In genomic region chr15:68457239-68457638, GRCm38 (mm10) we compare ENCODE assay signal across 19 mouse cellular contexts.
"Had no signal": no experiment of that assay in that cellular context is flagged by ENCODE, and none has a peak within 500 bp of the region (broad histone marks: within the 10 kb centered on the region; RNA-seq: fewer than 3 reads in every experiment).

No protein-coding gene starts in this region.

- DNase-seq: lung, adult 18-20 months; lung, postnatal 14 days; lung, postnatal 4 days; midbrain, embryonic 14.5 days; retina, postnatal 1 day; right cerebral cortex, postnatal 14 days; right cerebral cortex, postnatal 4 days; spleen, adult 18-20 months; thymus, adult 18-20 months; thymus, postnatal 14 days; thymus, postnatal 36 days had no signal

- H3K9ac ChIP-seq: lung, embryonic 15.5 days; midbrain, embryonic 12.5 days; neural tube, embryonic 13.5 days; neural tube, embryonic 15.5 days had no signal

- H3K36me3 ChIP-seq: lung, embryonic 15.5 days; midbrain, embryonic 10.5 days; midbrain, embryonic 12.5 days; neural tube, embryonic 13.5 days; neural tube, embryonic 15.5 days had no signal

- H3K9me3 ChIP-seq: lung, embryonic 15.5 days; midbrain, embryonic 10.5 days; midbrain, embryonic 12.5 days; neural tube, embryonic 13.5 days; neural tube, embryonic 15.5 days had no signal

- H3K27ac ChIP-seq: lung, embryonic 15.5 days; midbrain, embryonic 10.5 days; midbrain, embryonic 12.5 days; neural tube, embryonic 13.5 days; neural tube, embryonic 15.5 days had no signal

- H3K4me2 ChIP-seq: lung, embryonic 15.5 days; midbrain, embryonic 12.5 days; neural tube, embryonic 13.5 days; neural tube, embryonic 15.5 days had no signal

- H3K27me3 ChIP-seq: lung, embryonic 15.5 days; midbrain, embryonic 12.5 days; neural tube, embryonic 13.5 days; neural tube, embryonic 15.5 days had no signal

- ATAC-seq: lung, postnatal 0 days; midbrain, embryonic 16.5 days had no signal

- H3K4me1 ChIP-seq: lung, embryonic 15.5 days; midbrain, embryonic 10.5 days; midbrain, embryonic 12.5 days; neural tube, embryonic 13.5 days; neural tube, embryonic 15.5 days had no signal

- H3K4me3 ChIP-seq: lung, embryonic 15.5 days; midbrain, embryonic 10.5 days; midbrain, embryonic 12.5 days; myocyte; neural tube, embryonic 13.5 days; neural tube, embryonic 15.5 days had no signal
